Mouse (Mus musculus) lung, adult 2 months (tissue): Measurements from ENCODE around the gene Gabpa. TPM values are rescaled to one million over a fixed set of nuclear protein-coding genes. Genes with fewer than 3 reads are reported as not detected.

Experiments
- DNase-seq: peaks from one replicate; pipeline ENCODE4 v3.0.0; 2022
- H3K4me1 ChIP-seq: fragments of 200-500 bp; 2 replicates; pipeline ENCODE4 v1.6.1; 2011; ENCODE audit warnings: low read length; ENCODE audit not compliant: control insufficient read depth, insufficient read depth
- H3K4me3 ChIP-seq: fragments of 200-500 bp; replicated peaks from 2 replicates; pipeline ENCODE3; 2011; ENCODE audit warnings: low read depth, mild to moderate bottlenecking, control low read depth, low read length; ENCODE audit errors: extremely low read depth
- CTCF ChIP-seq: fragments of 200-500 bp; IDR thresholded peaks from 2 replicates; pipeline ENCODE4 v1.5.1; 2011; ENCODE audit warnings: mild to moderate bottlenecking, low read length, control low read depth; ENCODE audit not compliant: insufficient read depth
- POLR2A ChIP-seq: fragments of 200-500 bp; IDR thresholded peaks from 2 replicates; pipeline ENCODE4 v1.6.1; 2011; ENCODE audit warnings: low read depth, mild to moderate bottlenecking, control low read depth, low read length, borderline replicate concordance; ENCODE audit errors: extremely low read depth
- WGBS: fragments of 180-500 bp; shearing (Covaris S2); methylation state at CpG from one replicate; pipeline ENCODE4 v1.1.7; 2018; 5-methylcytosine and 5-hydroxymethylcytosine counted together
- polyA plus RNA-seq: library from polyadenylated mRNA; depleted of rRNA; stranded (reverse); fragments of >200 nt; gene quantifications from 2 replicates; pipeline ENCODE4 v1.2.3, GENCODE M21; 2012; rRNA removed

The Gabpa gene
- 5.2 and 10.7 TPM in 2 replicates for polyA plus RNA-seq

DNA sequence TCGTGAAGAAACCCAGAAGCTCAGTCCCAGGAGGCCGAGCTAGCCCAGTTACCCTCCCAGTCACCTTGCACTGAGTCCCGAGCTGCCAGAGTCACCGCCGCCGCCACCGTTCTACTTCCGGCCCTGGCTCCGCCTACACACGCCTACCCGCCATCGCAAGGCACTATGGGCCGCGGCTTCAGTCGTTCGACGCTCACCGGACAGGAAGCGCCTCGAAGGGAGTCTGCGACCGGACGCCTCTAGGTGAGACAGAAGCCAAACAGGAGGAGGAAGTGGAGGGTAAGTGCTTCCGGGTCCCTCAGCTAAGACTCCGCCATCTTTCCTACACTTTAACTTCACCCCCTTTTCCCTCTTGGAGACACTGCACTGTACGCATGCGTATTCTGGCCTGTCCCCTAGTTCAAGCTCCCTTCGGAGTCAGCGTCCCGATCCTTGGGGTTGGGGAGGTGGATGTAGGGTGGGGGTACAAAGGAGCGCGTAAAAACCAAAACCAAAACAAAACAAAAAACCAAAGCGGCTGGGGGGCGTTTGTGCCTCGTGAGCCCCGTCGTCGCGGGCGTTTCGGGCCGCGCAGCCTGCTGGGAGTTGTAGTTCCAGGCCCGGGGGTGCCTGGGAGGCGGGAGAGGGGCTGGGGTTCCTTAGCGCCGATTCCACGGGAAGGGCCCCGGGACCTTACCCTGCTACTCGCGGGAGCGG, at the start of gene Gabpa:
Gene Gabpa, plus strand, starts transcription at position 181 of the 696 bp plus-strand sequence.
- under 1% methylated on average over 52 of the region's 52 CpGs for WGBS
- H3K4me1 ChIP-seq, result no peaks in the 10 kb centered on the region
- H3K4me3 ChIP-seq, result peak within 1 kb of the TSS; percentile 89
- TF ChIP-seq POLR2A, result peak; percentile 58; the same call in 1 of the 2 replicates
- no peak for TF ChIP-seq CTCF
- peak; percentile 87 for DNase-seq

DNA sequence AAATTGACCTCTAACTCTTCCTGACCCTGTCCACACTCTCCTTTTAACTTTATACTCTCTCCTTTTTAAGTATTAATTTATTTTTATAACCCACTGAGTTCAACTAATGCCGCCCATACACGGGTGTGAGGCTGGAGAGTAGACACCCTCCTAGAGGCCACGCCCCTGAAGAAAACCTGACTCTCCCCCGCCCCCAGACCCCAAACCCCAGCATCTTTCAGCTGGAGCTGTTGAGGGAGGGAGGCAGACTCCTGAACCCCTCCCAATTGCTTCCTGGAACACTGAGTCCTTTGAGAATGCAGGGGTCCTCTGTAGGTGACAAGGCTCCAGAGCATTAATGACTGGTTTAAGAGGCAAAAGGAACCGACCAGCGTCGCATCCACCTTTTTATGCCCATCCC, 49.8 kb upstream of the Gabpa start:
- Histone ChIP-seq H3K4me3 (no peak overlapping the region), H3K4me1 (peaks cover 9% of the 10 kb centered on the region)
- TF ChIP-seq POLR2A, result no peak
- no peak for TF ChIP-seq CTCF
- DNase-seq, result no peak
- WGBS, result 48% methylated on average over 7 of the region's 7 CpGs

DNA sequence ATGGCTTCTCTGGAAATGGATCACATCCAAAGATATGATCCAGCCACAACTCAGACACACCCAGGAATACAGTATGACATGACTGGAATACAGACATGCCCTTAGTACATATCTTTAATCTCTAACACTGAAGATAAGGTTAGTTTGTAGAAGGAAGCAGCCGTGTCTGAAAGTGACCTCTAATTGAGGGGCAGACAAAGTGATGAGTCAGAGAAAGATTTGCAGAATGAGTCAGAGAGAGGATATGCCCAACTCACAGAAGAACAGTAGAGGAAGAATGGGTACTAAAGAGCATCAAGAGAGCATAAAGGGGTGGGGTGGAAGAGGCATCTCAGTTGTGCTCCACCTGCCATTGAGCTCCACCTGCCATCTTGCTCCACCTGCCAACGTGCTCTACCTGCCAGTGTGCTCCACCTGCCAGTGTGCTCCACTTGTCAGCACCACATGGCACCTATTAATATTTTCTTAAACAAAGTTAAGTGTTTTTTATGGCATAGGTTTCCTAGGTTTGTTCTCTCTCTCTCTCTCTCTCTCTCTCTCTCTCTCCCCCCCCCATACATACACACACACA, 44.0 kb upstream of the Gabpa start:
- 60% methylated on average over 2 of the region's 2 CpGs for WGBS
- DNase-seq, result no peak
- peaks cover 3% of the 10 kb centered on the region; the same call in 1 of the 2 replicates for H3K4me1 ChIP-seq
- H3K4me3 ChIP-seq, result no peak overlapping the region
- TF ChIP-seq CTCF (no peak), POLR2A (no peak)

DNA sequence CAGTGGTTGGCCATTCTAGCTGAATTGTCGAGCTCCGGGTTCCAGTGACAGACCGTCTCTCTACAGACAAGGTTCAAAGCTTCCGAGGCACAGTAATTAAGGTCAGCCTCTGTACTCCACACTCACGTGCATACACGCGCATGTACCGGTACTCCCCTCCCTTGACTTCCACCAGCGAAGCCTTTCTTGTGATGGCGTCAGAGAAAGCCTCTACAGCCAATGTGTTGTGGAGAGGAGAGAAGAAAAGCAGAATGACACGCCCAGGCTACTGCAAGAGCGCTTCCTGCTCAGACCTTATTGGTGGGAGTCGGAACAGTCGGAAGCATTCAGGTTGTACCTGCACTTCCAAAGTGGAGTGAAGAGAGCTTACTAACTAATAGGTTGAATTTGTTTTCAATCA, 41.3 kb upstream of the Gabpa start:
- TF ChIP-seq CTCF (no peak), POLR2A (no peak)
- H3K4me3 ChIP-seq, result no peak overlapping the region
- no peak for DNase-seq
- 92% methylated on average over 14 of the region's 14 CpGs for WGBS
- peaks cover 6% of the 10 kb centered on the region for H3K4me1 ChIP-seq

DNA sequence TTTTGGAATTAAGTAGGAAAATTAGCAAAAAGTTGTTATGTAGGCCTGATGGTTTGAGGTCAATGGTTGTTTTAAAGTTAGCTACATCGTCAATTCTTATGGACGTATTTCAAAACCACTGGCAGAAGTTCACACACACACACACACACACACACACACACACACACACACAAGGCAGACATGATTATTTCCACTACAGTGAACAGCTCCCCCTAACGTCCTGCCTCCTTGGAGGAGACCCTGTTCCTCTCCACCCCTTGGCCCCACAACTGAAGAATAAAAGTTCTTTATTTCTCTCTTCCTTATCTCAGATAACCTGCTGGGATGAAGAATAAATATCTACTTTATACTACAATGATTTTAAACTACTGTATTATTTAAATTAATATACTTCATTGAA, 39.4 kb upstream of the Gabpa start:
- H3K4me1 ChIP-seq, result peaks cover 6% of the 10 kb centered on the region
- TF ChIP-seq POLR2A, result no peak
- 0 out of 2 replicates have a peak, but pooled peaks have one; percentile 14 for TF ChIP-seq CTCF
- WGBS, result 44% methylated on average over 3 of the region's 3 CpGs
- no peak overlapping the region for H3K4me3 ChIP-seq
- no peak for DNase-seq

DNA sequence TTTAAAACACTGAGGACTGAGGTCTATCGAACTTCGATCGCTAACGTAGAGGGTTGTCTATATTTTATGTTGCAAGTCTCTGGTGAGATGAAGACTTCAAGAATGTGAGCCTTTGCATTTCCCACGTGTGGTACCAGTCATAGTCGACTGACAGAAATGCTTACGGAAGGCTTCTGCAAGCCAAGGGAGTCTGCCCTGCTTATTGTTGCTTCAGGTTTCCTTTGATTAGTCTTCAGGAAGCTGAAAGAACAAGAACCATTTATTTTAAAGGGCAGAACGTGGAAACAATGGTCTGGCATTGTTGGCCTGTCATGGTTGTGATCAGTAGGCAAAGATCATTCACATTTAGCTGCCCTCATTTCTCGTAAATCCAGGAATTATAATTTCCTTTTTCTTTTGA, 38.0 kb upstream of the Gabpa start:
- 62% methylated on average over 9 of the region's 9 CpGs for WGBS

DNA sequence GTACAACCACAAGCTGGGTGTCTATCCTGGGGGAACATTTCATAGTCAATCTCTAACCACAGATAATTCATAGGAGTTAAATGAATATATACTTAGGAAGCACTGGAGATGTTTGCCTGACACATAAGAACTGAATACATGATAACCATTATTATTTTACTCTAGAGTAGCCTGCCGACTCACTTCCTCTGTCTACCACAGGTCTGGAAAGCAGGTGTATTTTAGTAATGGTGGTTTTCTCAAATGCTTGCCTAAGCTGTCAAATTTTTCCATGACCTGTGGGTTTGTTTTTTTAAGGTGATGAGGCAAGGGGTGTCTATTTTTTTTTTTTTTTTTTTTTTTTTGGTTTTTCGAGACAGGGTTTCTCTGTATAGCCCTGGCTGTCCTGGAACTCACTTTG, 34.7 kb upstream of the Gabpa start:
- TF ChIP-seq CTCF, result no peak
- no peak for TF ChIP-seq POLR2A
- Histone ChIP-seq H3K4me3 (no peak overlapping the region), H3K4me1 (peaks cover 14% of the 10 kb centered on the region)
- 52% methylated on average over 2 of the region's 2 CpGs for WGBS
- DNase-seq, result no peak

More for the DNA sequence above, 38.0 kb upstream of the Gabpa start:
- DNase-seq, result no peak
- no peak for TF ChIP-seq POLR2A
- TF ChIP-seq CTCF, result no peak
- peaks cover 6% of the 10 kb centered on the region for H3K4me1 ChIP-seq
- H3K4me3 ChIP-seq, result no peak overlapping the region

DNA sequence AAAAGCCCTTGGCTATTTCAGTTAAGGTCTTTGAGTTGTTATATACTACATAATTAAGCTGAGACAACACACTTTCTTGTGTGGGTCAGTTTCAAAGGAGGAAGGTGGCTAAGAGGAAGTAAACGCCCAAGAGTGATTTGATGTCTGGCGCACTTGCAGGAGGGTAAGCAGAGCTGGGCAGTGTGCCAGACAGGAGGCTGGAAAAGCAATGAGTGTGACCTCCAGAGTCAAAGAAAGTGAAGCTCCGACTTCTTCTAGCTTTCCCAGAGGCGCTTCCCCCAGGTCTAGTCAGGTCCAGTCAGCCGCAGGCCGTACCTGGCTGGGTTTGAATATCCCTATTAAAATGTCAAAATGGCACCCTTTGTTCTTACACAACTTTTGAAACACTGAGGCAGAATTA, 32.5 kb upstream of the Gabpa start:
- Histone ChIP-seq H3K4me1 (peaks cover 8% of the 10 kb centered on the region), H3K4me3 (no peak overlapping the region)
- 22% methylated on average over 6 of the region's 6 CpGs for WGBS
- peak; percentile 29 for DNase-seq
- TF ChIP-seq CTCF (no peak), POLR2A (no peak)

DNA sequence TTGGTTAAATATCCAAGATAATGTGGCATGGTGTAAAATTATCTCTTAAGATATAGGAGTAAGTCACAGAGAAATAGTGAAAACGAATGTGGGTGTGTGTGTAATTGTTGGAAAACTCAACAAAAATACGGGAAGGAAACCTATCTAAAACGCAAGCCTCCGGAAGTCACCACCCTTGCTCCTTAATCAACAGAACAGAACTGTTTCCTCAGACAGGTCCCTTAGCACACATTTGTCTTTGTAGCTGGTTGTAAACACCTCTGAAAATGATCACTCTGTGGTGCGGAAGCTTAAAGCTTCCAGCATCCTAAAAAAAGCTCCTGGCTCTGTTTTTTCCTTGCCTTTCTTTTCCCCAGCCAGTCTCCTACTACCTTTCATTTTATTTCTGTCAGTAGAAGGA, 29.9 kb upstream of the Gabpa start:
- no peak for DNase-seq
- TF ChIP-seq CTCF (no peak), POLR2A (no peak)
- Histone ChIP-seq H3K4me3 (no peak overlapping the region), H3K4me1 (peaks cover 8% of the 10 kb centered on the region)
- WGBS, result 39% methylated on average over 5 of the region's 5 CpGs

DNA sequence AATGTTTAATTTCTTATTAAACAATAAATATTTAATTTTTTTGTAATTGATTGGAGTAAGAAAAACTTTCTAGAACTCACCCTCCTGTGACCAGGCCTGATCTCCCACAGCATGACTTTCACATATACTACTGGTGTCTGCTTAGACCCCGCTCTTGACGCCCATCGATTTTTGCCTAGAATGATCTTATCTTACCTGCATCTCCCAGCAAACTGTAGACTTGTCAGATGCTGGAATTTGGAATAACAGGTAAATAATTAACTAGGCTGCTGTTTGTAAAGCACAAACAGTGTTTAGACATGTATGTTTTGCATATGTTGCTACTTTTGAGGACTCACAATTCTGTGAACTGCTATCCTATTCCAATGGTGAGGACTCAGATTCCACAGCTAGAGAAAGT, 28.6 kb upstream of the Gabpa start:
- no peak overlapping the region for H3K4me3 ChIP-seq
- WGBS, result 90% methylated on average over 3 of the region's 3 CpGs
- peaks cover 8% of the 10 kb centered on the region for H3K4me1 ChIP-seq
- no peak for TF ChIP-seq CTCF
- no peak for DNase-seq
